Mouse (Mus musculus) neutrophil, adult 65 days (primary cell): ENCODE measurements around the gene Rex2. TPM values are rescaled to one million over a fixed set of nuclear protein-coding genes. Genes with fewer than 3 reads are reported as not detected.

Experiments
- total RNA-seq: library from RNA; stranded (reverse); gene quantifications from 2 replicates; pipeline ENCODE4 v1.2.4, GENCODE M21; 2023

Gene Rex2
- 0.14 and 0.25 TPM in 2 replicates for total RNA-seq

DNA sequence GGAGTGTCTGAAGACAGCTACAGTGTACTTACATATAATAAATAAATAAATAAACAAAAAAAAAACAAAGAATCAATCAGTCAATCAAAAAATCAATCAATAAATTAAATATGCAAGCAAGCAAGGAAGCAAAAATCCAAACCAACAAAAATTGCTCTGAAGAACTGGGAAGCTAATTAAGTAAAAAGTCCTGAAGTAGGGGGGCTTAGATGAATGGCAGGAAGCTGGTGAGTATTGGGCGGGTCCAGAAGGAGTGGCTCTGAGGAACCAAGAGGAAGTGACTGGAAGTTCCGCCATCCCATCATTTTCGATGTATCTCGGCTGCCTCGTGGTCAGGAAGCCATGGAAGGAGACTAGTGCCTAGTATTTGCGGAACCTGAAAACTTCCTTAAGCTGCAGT is at the start of gene Rex2:
TSS of gene Rex2 (plus strand) at position 301 of the 400 bp plus-strand sequence.

Other genes starting within 250 kb of the Rex2 start
- not detected in 2 replicates for gene Gm21411, start 112.3 kb upstream of the Rex2 start, total RNA-seq
- not detected in 2 replicates for gene Zfp989, start 49.9 kb upstream of the Rex2 start, total RNA-seq
- 7.4 and 7.6 TPM in 2 replicates for gene Zfp991, start 110.2 kb downstream of the Rex2 start, total RNA-seq